Mouse (Mus musculus): ENCODE results near the gene Bend7.

DNA sequence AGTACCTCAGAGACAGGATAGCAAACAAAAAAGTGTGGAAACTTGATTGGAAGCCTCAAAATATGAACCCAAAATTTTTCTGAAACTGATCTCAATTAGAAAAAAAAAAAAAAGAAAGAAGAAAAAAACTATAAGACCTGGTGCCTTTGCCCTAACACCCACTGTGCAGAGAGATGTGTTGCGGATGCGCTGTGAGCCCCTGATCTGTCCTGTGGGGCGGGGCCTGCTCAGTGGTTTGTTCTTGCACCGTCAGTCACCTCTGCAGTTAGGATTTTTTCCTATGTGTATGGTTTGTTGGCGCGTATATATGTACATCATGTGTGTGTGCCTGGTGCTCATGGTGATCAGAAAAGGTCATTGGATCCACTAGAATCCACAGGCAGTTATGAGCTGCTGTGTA lies 56.3 kb downstream of the Bend7 start:
- no peak for TF ChIP-seq CTCF (conservative IDR thresholded peaks at IDR 0.05; ENCODE audit: insufficient read depth, insufficient read length, low read depth, low read length)
- no peak for TF ChIP-seq POLR2A (IDR thresholded peaks at IDR 0.05; ENCODE audit: low read depth, low read length)
